Mouse (Mus musculus) fibroblast of lung, adult 2 months (primary cell): ENCODE results near the gene Hpse2.

Experiments used
- DNase-seq: peaks from one replicate; pipeline ENCODE4 v3.0.0-alpha.2; 2011; ENCODE audit warnings: low read depth

The Hpse2 gene

GRCm38 (mm10) chr19:43174812-43175211 lies 213.3 kb downstream of the Hpse2 start:
- no peak for DNase-seq

GRCm38 (mm10) chr19:43156085-43156484 lies 232.1 kb downstream of the Hpse2 start:
- no peak for DNase-seq

GRCm38 (mm10) chr19:43155582-43155981 lies 232.6 kb downstream of the Hpse2 start:
- no peak for DNase-seq

- no peak for DNase-seq
Observed at GRCm38 (mm10) chr19:43147901-43148300, 240.3 kb downstream of the Hpse2 start.

- DNase-seq = no peak
Observed at GRCm38 (mm10) chr19:43146820-43147219, 241.3 kb downstream of the Hpse2 start.

GRCm38 (mm10) chr19:43141646-43142045 lies 246.5 kb downstream of the Hpse2 start:
- DNase-seq = no peak

GRCm38 (mm10) chr19:43109796-43110195 lies 278.4 kb downstream of the Hpse2 start:
- no peak for DNase-seq

GRCm38 (mm10) chr19:43096915-43097314 lies 291.2 kb downstream of the Hpse2 start:
- DNase-seq = no peak

- DNase-seq = no peak
Observed at GRCm38 (mm10) chr19:43087216-43087615, 300.9 kb downstream of the Hpse2 start.

- no peak for DNase-seq
Observed at GRCm38 (mm10) chr19:43064155-43064554, 324.0 kb downstream of the Hpse2 start.

- no peak for DNase-seq
Observed at GRCm38 (mm10) chr19:43044506-43044905, 343.6 kb downstream of the Hpse2 start.

GRCm38 (mm10) chr19:43042721-43043120 lies 345.4 kb downstream of the Hpse2 start:
- DNase-seq = no peak

GRCm38 (mm10) chr19:43042211-43042610 lies 345.9 kb downstream of the Hpse2 start:
- DNase-seq = no peak

GRCm38 (mm10) chr19:43036381-43036780 lies 351.8 kb downstream of the Hpse2 start:
- no peak for DNase-seq

- no peak for DNase-seq
Observed at GRCm38 (mm10) chr19:43027305-43027704, 360.9 kb downstream of the Hpse2 start.

- no peak for DNase-seq
Observed at GRCm38 (mm10) chr19:43022611-43023173, 365.5 kb downstream of the Hpse2 start.

- no peak for DNase-seq
Observed at GRCm38 (mm10) chr19:43018792-43019191, 369.4 kb downstream of the Hpse2 start.

- DNase-seq = no peak
Observed at GRCm38 (mm10) chr19:42996406-42996805, 391.7 kb downstream of the Hpse2 start.

GRCm38 (mm10) chr19:42988833-42989232 lies 399.3 kb downstream of the Hpse2 start:
- no peak for DNase-seq

- no peak for DNase-seq
Observed at GRCm38 (mm10) chr19:42986315-42986701, 401.8 kb downstream of the Hpse2 start.

GRCm38 (mm10) chr19:42985372-42986314 lies 402.5 kb downstream of the Hpse2 start:
- DNase-seq = no peak

- no peak for DNase-seq
Observed at GRCm38 (mm10) chr19:42980537-42980936, 407.6 kb downstream of the Hpse2 start.

GRCm38 (mm10) chr19:42977938-42978337 lies 410.2 kb downstream of the Hpse2 start:
- DNase-seq = no peak
